Mouse (Mus musculus) lung, embryonic 14.5 days (tissue): ENCODE measurements at regions not wholly inside any gene's neighbourhood (a gene's known extent, or its start where the extent isn't known, plus 50 kb on each side); places are given as distances from the start of the nearest gene placed in this dataset.

Experiments used
- ATAC-seq: fragments of 200-750 bp; cut with Nextera tagmentation; 2 replicates; pipeline ENCODE4 v1.8.0; 2017; ENCODE audit warnings: mild to moderate bottlenecking, moderate TSS enrichment, moderate library complexity; ENCODE audit not compliant: insufficient read depth
- DNase-seq: peaks from one replicate; pipeline ENCODE4 v3.0.0-alpha.2; 2015
- H3K27ac ChIP-seq: fragments of 300-500 bp; sonication (generic); 2 replicates; pipeline ENCODE4 v1.5.1; 2014; ENCODE audit warnings: low read depth, mild to moderate bottlenecking, moderate library complexity
- H3K27me3 ChIP-seq: fragments of 300-500 bp; sonication (generic); 2 replicates; pipeline ENCODE4 v1.6.1; 2014; ENCODE audit warnings: low read length, control low read depth; ENCODE audit not compliant: insufficient read depth
- H3K36me3 ChIP-seq: fragments of 300-500 bp; sonication (generic); 2 replicates; pipeline ENCODE4 v1.6.1; 2014; ENCODE audit warnings: control low read depth; ENCODE audit not compliant: insufficient read depth
- H3K4me1 ChIP-seq: fragments of 300-500 bp; sonication (generic); 2 replicates; pipeline ENCODE4 v1.6.1; 2014; ENCODE audit warnings: antibody characterized with exemption, control low read depth; ENCODE audit not compliant: insufficient read depth
- H3K4me2 ChIP-seq: fragments of 300-500 bp; sonication (generic); 2 replicates; pipeline ENCODE4 v1.6.1; 2014; ENCODE audit warnings: mild to moderate bottlenecking
- H3K4me3 ChIP-seq: fragments of 300-500 bp; sonication (generic); 2 replicates; pipeline ENCODE4 v1.5.1; 2014; ENCODE audit warnings: low read depth, low read length
- H3K9ac ChIP-seq: fragments of 300-500 bp; sonication (generic); 2 replicates; pipeline ENCODE4 v1.6.1; 2014
- H3K9me3 ChIP-seq: fragments of 300-500 bp; sonication (generic); 2 replicates; pipeline ENCODE4 v1.6.1; 2016; ENCODE audit warnings: low read depth, low read length, control low read depth
- CTCF ChIP-seq: IDR thresholded peaks from 2 replicates; pipeline ENCODE4 v1.5.1; 2016; ENCODE audit warnings: antibody characterized with exemption, low read depth
- WGBS: fragments of 180-500 bp; shearing (Covaris S2); extraction: QIAGEN DNeasy Blood & Tissue Kit; methylation state at CpG from one replicate; pipeline ENCODE4 v1.1.7; 2014; 5-methylcytosine and 5-hydroxymethylcytosine counted together

DNA sequence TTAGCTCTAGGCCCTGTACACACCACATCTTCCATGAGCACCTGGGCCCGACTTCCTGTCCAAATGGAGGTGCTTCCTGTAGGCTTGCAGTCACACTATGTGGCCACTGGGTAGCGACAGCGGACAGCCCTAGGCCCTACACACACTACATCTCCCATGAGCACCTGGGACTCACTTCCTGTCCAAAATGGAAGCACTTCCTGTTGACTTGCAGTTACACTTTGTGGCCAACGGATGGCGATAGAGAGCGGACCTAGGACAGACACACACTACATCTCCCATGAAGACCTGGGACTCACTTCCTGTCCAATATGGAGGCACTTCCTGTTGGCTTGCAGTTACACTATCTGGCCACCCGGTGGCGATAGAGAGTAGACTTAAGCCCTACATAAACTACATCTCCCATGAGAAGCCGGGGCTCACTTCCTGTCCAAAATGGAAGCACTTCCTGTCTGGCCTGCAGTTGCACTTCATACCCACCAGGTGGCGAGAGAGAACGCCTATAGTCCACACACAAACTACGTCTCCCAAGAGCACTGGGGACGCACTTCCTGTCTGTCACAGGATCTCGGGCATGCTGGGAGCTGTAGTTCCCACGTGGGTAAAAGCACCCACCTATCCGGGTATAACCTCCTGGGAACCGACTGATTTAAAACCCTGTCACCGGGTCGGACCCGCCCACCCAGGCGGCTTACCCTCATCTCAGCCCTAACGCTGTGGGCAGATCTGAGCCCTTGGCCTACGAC, 96.1 kb upstream of the Rab39b start:
- no peaks in the 10 kb centered on the region for H3K27me3 ChIP-seq
- no peaks in the 10 kb centered on the region for H3K4me1 ChIP-seq
- H3K9ac ChIP-seq: no peak overlapping the region
- no peaks in the 10 kb centered on the region for H3K36me3 ChIP-seq
- 10% methylated on average over 23 of the region's 23 CpGs for WGBS
- peak; percentile 90 for TF ChIP-seq CTCF
- H3K27ac ChIP-seq: no peak overlapping the region
- 0 out of 2 replicates have a peak, but pooled peaks cover 3% of the 10 kb centered on the region for H3K9me3 ChIP-seq
- peak overlapping the region; percentile 25 for H3K4me3 ChIP-seq
- H3K4me2 ChIP-seq: peak overlapping the region; percentile 42; the same call in 1 of the 2 replicates
- peak; percentile 97 for ATAC-seq
- peak; percentile 96 for DNase-seq

GRCm38 (mm10) chrX:75673586-75673919, 95.5 kb upstream of the Rab39b start:
- ATAC-seq (no peak), DNase-seq (peak; percentile 3)
- no peaks in the 10 kb centered on the region for H3K36me3 ChIP-seq
- TF ChIP-seq CTCF: no peak
- no peak overlapping the region for H3K27ac ChIP-seq
- no peaks in the 10 kb centered on the region for H3K27me3 ChIP-seq
- peak overlapping the region; percentile 42; the same call in 1 of the 2 replicates for H3K4me2 ChIP-seq
- peak overlapping the region; percentile 17 for H3K4me3 ChIP-seq
- peak overlapping the region; percentile 34; the same call in 1 of the 2 replicates for H3K9ac ChIP-seq
- no peaks in the 10 kb centered on the region for H3K4me1 ChIP-seq
- 49% methylated on average over 13 of the region's 13 CpGs for WGBS
- 0 out of 2 replicates have a peak, but pooled peaks cover 3% of the 10 kb centered on the region for H3K9me3 ChIP-seq

GRCm38 (mm10) chrX:75672976-75673375, 94.9 kb upstream of the Rab39b start:
- Histone ChIP-seq H3K27me3 (no peaks in the 10 kb centered on the region), H3K4me1 (no peaks in the 10 kb centered on the region), H3K4me3 (peak overlapping the region; percentile 17), H3K9ac (peak overlapping the region; percentile 34; the same call in 1 of the 2 replicates), H3K9me3 (0 out of 2 replicates have a peak, but pooled peaks cover 3% of the 10 kb centered on the region), H3K36me3 (no peaks in the 10 kb centered on the region), H3K27ac (no peak overlapping the region), H3K4me2 (peak overlapping the region; percentile 42; the same call in 1 of the 2 replicates)
- TF ChIP-seq CTCF: no peak
- 81% methylated on average over 13 of the region's 13 CpGs for WGBS
- ATAC-seq (no peak), DNase-seq (no peak)

DNA sequence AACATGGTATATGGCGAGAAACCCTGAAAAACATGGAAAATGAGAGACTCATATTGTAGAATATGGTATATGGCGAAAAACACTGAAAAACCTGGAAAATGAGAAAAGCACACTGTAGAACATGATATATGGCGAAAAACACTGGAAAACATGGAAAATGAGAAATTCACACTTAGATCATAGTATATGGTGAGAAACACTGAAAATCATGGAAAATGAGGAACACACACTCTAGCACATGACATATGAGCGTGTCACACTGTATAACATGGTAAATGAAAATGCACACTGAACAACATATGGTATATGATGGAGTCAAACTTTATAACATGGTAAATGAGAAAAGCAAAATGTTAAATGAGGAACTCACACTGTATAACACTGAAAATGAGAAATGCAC, 89.6 kb upstream of the Rab39b start:
- DNase-seq: no peak
- ATAC-seq: no peak
- no peak overlapping the region for H3K4me3 ChIP-seq
- H3K36me3 ChIP-seq: no peaks in the 10 kb centered on the region
- H3K27ac ChIP-seq: no peak overlapping the region
- WGBS: 87% methylated on average over 4 of the region's 4 CpGs
- H3K27me3 ChIP-seq: no peaks in the 10 kb centered on the region
- H3K4me2 ChIP-seq: no peak overlapping the region
- TF ChIP-seq CTCF: no peak
- H3K4me1 ChIP-seq: no peaks in the 10 kb centered on the region
- H3K9me3 ChIP-seq: 0 out of 2 replicates have a peak, but pooled peaks cover 3% of the 10 kb centered on the region
- no peak overlapping the region for H3K9ac ChIP-seq

- Histone ChIP-seq H3K4me1 (no peaks in the 10 kb centered on the region), H3K4me3 (no peak overlapping the region), H3K4me2 (no peak overlapping the region), H3K36me3 (no peaks in the 10 kb centered on the region), H3K9ac (no peak overlapping the region), H3K9me3 (no peaks in the 10 kb centered on the region), H3K27ac (no peak overlapping the region), H3K27me3 (no peaks in the 10 kb centered on the region)
- no peak for TF ChIP-seq CTCF
- WGBS: 88% methylated on average over 7 of the region's 7 CpGs
- ATAC-seq (no peak), DNase-seq (peak; percentile 1)
These were observed 65.4 kb upstream of the Rab39b start for GRCm38 (mm10) chrX:75643402-75643801.
